Mouse (Mus musculus) ES-Bruce4 (cell line): ENCODE results near the gene Ssbp3.

Source experiments
- CTCF ChIP-seq: IDR thresholded peaks from one replicate; pipeline ENCODE4 v1.8.1; 2011; ENCODE audit warnings: low read depth, low read length
- POLR2A ChIP-seq: IDR thresholded peaks from one replicate; pipeline ENCODE4 v1.8.1; 2011; ENCODE audit warnings: low read length; ENCODE audit not compliant: insufficient read depth

GRCm38 (mm10) chr4:106861871-106862270 lies 48.6 kb upstream of the Ssbp3 start:
- no peak for TF ChIP-seq CTCF
- TF ChIP-seq POLR2A: no peak
